Mouse (Mus musculus) bone marrow macrophage, adult 2 months (primary cell): Measurements from ENCODE around the gene Sept9.

Experiments
- CTCF ChIP-seq: IDR thresholded peaks from 2 replicates; pipeline ENCODE4 v1.5.1; 2012; ENCODE audit warnings: low read depth, mild to moderate bottlenecking, low read length, moderate library complexity
- POLR2A ChIP-seq: IDR thresholded peaks from 2 replicates; pipeline ENCODE4 v1.6.1; 2012; ENCODE audit warnings: mild to moderate bottlenecking, low read depth, low read length, borderline replicate concordance

- TF ChIP-seq CTCF: no peak
- no peak for TF ChIP-seq POLR2A
These were observed 130.9 kb downstream of the Sept9 start for GRCm38 (mm10) chr11:117330076-117330950.
